Mouse (Mus musculus): ENCODE data around the gene Slc27a2. TPM values are rescaled to one million over a fixed set of nuclear protein-coding genes. Genes with fewer than 3 reads are reported as not detected.
"Not testable (repeated sequence)": the region's sequence is repeated elsewhere in the genome, so short reads cannot be mapped to it uniquely, and the experiment has no call there.

The Slc27a2 gene
- polyA plus RNA-seq, 1 experiment: not detected

DNA sequence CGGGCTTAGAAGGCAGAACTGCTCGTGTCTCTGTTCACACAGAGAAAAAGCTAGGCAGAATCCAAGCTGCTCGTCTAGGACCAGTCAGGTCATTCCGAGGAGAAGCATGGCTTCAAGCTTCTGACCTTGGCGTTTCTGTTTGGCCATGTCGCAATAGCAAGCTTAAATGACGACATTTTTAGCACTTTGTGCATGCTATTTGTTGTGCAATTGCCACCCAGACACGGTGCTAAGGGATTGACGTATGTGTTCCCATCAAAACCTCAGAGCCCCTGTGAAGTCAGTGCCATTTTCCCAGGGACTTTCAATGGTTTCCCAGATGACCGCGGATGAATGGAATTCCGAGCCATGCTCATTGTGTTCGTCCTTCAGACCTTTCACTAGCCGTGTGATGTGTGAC, 48.3 kb downstream of the Slc27a2 start:
- no peaks in the 10 kb centered on the region for H3K79me2 ChIP-seq (ENCODE audit: control insufficient read depth, insufficient read depth)
- no peak overlapping the region for H3ac ChIP-seq (ENCODE audit: control insufficient read depth, insufficient read length, low read depth)
- H3K36me3 ChIP-seq (ENCODE audit: control insufficient read depth, insufficient read depth): no peaks in the 10 kb centered on the region
- H3K4me3 ChIP-seq (ENCODE audit: insufficient read depth, poor library complexity, severe bottlenecking): no peak overlapping the region
- no peaks in the 10 kb centered on the region for H3K27me3 ChIP-seq (ENCODE audit: control insufficient read depth, insufficient read depth, insufficient read length)
- TF ChIP-seq MAX (IDR thresholded peaks at IDR 0.05): no peak
- no peak for TF ChIP-seq FOSL1 (IDR thresholded peaks at IDR 0.05; ENCODE audit: insufficient read depth, low read length, poor library complexity, severe bottlenecking)
- peak; percentile 36 for TF ChIP-seq CEBPB (IDR thresholded peaks at IDR 0.05; ENCODE audit: low read depth)
- TF ChIP-seq USF1 (IDR thresholded peaks at IDR 0.05; ENCODE audit: low read depth): no peak
- no peak for TF ChIP-seq MYOD1 (IDR thresholded peaks at IDR 0.05; ENCODE audit: control insufficient read depth, insufficient read length, low read depth)
- no peaks in the 10 kb centered on the region for H3K79me3 ChIP-seq (ENCODE audit: low read depth)

DNA sequence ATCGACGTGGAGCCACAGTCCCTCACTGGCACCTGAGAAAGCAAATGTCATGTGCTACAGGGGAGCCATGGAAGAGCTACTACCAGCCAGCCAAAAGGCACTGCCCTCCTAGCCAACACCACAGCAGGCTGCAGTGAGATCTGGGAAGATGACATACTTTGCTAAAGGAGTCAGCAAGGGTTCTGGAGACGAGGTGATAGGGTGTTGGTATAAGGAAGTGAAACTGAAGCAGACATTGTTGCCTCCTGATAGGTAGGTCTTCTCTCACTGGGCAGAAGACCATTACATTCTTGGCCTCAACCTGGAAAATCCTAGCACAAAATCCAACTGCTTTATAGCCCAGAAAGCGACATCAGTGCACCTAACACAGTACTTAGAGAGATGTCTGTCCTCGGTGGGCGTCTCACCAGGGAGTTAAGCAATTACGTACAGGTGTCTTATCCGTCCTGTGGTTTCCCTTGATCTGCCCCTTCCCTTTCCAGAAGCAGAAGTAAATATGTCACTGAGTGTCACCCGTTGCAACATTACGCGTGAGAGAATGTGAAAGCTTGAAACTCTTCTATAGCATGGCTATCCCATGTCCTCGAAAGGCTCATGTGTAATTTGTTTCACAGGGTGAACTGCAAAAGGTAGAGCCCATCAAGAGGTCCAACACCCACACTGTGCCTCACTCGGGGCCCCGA, 49.9 kb downstream of the Slc27a2 start:
- no peaks in the 10 kb centered on the region for H3K27me3 ChIP-seq (ENCODE audit: control insufficient read depth, insufficient read depth, insufficient read length)
- H3K36me3 ChIP-seq (ENCODE audit: control insufficient read depth, insufficient read depth): no peaks in the 10 kb centered on the region
- TF ChIP-seq MYOD1 (IDR thresholded peaks at IDR 0.05; ENCODE audit: control insufficient read depth, insufficient read length, low read depth) (no peak), MYOG (IDR thresholded peaks at IDR 0.05; ENCODE audit: control insufficient read depth, extremely low read depth, insufficient read length) (no peak), FOSL1 (IDR thresholded peaks at IDR 0.05; ENCODE audit: insufficient read depth, low read length, poor library complexity, severe bottlenecking) (no peak), MAX (IDR thresholded peaks at IDR 0.05) (no peak), USF1 (IDR thresholded peaks at IDR 0.05; ENCODE audit: low read depth) (no peak), CEBPB (IDR thresholded peaks at IDR 0.05; ENCODE audit: low read depth) (no peak), CTCF (IDR thresholded peaks at IDR 0.05; ENCODE audit: control insufficient read depth, insufficient read depth, insufficient read length) (no peak)

DNA sequence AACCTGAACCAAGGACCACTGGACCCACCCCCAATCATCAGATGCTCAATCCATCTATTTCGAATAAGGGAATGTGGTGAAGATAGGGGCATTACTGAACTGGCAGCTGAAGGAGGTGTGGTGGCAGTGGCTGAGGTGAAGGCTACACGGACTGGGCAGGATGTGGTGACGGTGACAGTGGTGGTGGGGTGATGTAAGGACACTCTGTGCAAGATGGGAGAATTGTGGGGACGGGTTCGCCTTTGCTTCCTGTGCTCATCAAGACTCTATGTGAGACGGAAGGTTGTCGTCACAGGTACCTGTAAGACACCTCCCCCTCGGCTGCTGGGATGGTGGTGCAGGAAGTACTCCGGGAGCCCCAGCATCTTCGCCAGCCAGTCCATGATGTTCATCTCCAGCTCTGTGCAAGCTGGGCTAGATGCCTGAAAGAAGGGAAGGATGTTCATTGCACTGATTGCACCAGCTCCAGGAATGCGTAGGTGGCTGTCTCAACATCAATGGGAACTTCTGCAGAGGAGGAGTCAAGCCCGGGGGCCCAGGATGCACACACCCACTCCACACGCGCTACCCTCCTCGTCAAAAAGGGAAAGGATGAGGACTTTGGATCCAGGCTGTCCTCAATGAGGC, 54.0 kb downstream of the Slc27a2 start:
- TF ChIP-seq FOSL1 (IDR thresholded peaks at IDR 0.05; ENCODE audit: insufficient read depth, low read length, poor library complexity, severe bottlenecking): no peak
- TF ChIP-seq MYOD1 (IDR thresholded peaks at IDR 0.05; ENCODE audit: control insufficient read depth, insufficient read length, low read depth): no peak
- TF ChIP-seq CEBPB (IDR thresholded peaks at IDR 0.05; ENCODE audit: low read depth): no peak
- no peak for TF ChIP-seq MAX (IDR thresholded peaks at IDR 0.05)
- TF ChIP-seq USF1 (IDR thresholded peaks at IDR 0.05; ENCODE audit: low read depth): no peak
- TF ChIP-seq CTCF (IDR thresholded peaks at IDR 0.05; ENCODE audit: control insufficient read depth, insufficient read depth, insufficient read length): no peak
- no peak for TF ChIP-seq MYOG (IDR thresholded peaks at IDR 0.05; ENCODE audit: control insufficient read depth, extremely low read depth, insufficient read length)
- Histone ChIP-seq H3K79me3 (ENCODE audit: low read depth) (no peaks in the 10 kb centered on the region), H3K79me2 (ENCODE audit: control insufficient read depth, insufficient read depth) (no peaks in the 10 kb centered on the region), H3K36me3 (ENCODE audit: control insufficient read depth, insufficient read depth) (no peaks in the 10 kb centered on the region), H3ac (ENCODE audit: control insufficient read depth, insufficient read length, low read depth) (no peak overlapping the region), H3K27me3 (ENCODE audit: control insufficient read depth, insufficient read depth, insufficient read length) (no peaks in the 10 kb centered on the region), H3K4me3 (ENCODE audit: insufficient read depth, poor library complexity, severe bottlenecking) (no peak overlapping the region)

More for the DNA sequence above, 49.9 kb downstream of the Slc27a2 start:
- Histone ChIP-seq H3K79me3 (ENCODE audit: low read depth) (no peaks in the 10 kb centered on the region), H3K4me3 (ENCODE audit: insufficient read depth, poor library complexity, severe bottlenecking) (no peak overlapping the region), H3K79me2 (ENCODE audit: control insufficient read depth, insufficient read depth) (no peaks in the 10 kb centered on the region), H3ac (ENCODE audit: control insufficient read depth, insufficient read length, low read depth) (no peak overlapping the region)

DNA sequence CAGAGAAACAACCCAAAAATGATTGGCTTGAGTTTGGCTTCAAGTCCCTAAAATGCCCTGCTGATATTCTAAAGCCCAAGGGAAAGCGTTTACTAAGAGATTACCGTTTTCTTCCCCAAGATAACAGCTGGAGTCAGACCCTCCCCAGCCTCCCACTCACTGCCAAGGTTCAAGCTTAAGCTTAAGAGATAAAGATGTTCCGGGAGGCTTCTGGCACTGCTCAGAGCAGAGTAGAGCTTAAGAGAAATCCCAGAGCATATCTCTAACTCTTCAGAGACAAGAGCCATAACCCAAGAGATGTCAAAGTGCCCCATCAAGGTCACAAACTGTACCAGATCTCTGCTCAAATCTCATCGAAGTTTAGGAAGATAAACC, 54.5 kb downstream of the Slc27a2 start:
- Histone ChIP-seq H3K79me3 (ENCODE audit: low read depth) (no peaks in the 10 kb centered on the region), H3K27me3 (ENCODE audit: control insufficient read depth, insufficient read depth, insufficient read length) (no peaks in the 10 kb centered on the region), H3K4me3 (ENCODE audit: insufficient read depth, poor library complexity, severe bottlenecking) (no peak overlapping the region), H3K36me3 (ENCODE audit: control insufficient read depth, insufficient read depth) (no peaks in the 10 kb centered on the region), H3K79me2 (ENCODE audit: control insufficient read depth, insufficient read depth) (no peaks in the 10 kb centered on the region), H3ac (ENCODE audit: control insufficient read depth, insufficient read length, low read depth) (no peak overlapping the region)
- TF ChIP-seq CEBPB (IDR thresholded peaks at IDR 0.05; ENCODE audit: low read depth): no peak
- TF ChIP-seq MYOD1 (IDR thresholded peaks at IDR 0.05; ENCODE audit: control insufficient read depth, insufficient read length, low read depth): no peak
- no peak for TF ChIP-seq MYOG (IDR thresholded peaks at IDR 0.05; ENCODE audit: control insufficient read depth, extremely low read depth, insufficient read length)
- TF ChIP-seq FOSL1 (IDR thresholded peaks at IDR 0.05; ENCODE audit: insufficient read depth, low read length, poor library complexity, severe bottlenecking): no peak
- TF ChIP-seq USF1 (IDR thresholded peaks at IDR 0.05; ENCODE audit: low read depth): no peak
- no peak for TF ChIP-seq CTCF (IDR thresholded peaks at IDR 0.05; ENCODE audit: control insufficient read depth, insufficient read depth, insufficient read length)

DNA sequence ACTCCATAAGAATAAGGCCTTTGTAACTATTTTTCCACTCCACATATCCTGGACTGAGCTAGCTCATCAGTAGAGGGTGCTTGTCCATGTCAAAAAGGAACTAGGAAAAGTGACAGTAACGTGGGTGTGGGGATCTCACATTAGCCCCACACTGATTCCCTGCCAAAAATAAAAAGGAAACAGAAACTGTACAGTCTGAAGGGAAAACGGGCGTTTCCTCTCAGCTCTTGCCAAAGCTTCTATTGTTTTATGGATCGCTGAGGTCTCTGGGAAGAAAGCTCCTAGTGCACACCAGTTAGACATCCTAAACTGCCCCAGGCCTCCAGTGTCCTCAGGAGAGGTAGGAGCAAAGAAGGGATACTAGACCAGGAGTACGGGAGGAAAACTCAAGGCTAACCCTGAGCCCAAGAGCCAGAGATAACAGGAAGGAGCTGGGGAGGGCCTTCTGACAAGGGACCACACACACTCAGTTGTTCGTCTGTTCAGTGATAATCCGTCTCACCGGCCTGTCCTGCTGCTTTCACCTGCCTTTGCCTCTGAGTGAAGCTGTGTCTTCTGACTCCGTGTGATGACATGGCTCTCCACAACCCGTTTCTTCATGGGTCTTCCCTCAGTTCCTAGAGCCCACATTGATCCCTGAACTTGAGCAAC, 55.5 kb downstream of the Slc27a2 start:
- H3K79me3 ChIP-seq (ENCODE audit: low read depth): no peaks in the 10 kb centered on the region
- no peak overlapping the region for H3K4me3 ChIP-seq (ENCODE audit: insufficient read depth, poor library complexity, severe bottlenecking)
- H3K27me3 ChIP-seq (ENCODE audit: control insufficient read depth, insufficient read depth, insufficient read length): no peaks in the 10 kb centered on the region
- no peak overlapping the region for H3ac ChIP-seq (ENCODE audit: control insufficient read depth, insufficient read length, low read depth)
- H3K36me3 ChIP-seq (ENCODE audit: control insufficient read depth, insufficient read depth): no peaks in the 10 kb centered on the region
- TF ChIP-seq CTCF (IDR thresholded peaks at IDR 0.05; ENCODE audit: control insufficient read depth, insufficient read depth, insufficient read length) (no peak), FOSL1 (IDR thresholded peaks at IDR 0.05; ENCODE audit: insufficient read depth, low read length, poor library complexity, severe bottlenecking) (no peak), MYOG (IDR thresholded peaks at IDR 0.05; ENCODE audit: control insufficient read depth, extremely low read depth, insufficient read length) (no peak), MAX (IDR thresholded peaks at IDR 0.05) (no peak), USF1 (IDR thresholded peaks at IDR 0.05; ENCODE audit: low read depth) (no peak), CEBPB (IDR thresholded peaks at IDR 0.05; ENCODE audit: low read depth) (no peak), MYOD1 (IDR thresholded peaks at IDR 0.05; ENCODE audit: control insufficient read depth, insufficient read length, low read depth) (no peak)
- H3K79me2 ChIP-seq (ENCODE audit: control insufficient read depth, insufficient read depth): no peaks in the 10 kb centered on the region

DNA sequence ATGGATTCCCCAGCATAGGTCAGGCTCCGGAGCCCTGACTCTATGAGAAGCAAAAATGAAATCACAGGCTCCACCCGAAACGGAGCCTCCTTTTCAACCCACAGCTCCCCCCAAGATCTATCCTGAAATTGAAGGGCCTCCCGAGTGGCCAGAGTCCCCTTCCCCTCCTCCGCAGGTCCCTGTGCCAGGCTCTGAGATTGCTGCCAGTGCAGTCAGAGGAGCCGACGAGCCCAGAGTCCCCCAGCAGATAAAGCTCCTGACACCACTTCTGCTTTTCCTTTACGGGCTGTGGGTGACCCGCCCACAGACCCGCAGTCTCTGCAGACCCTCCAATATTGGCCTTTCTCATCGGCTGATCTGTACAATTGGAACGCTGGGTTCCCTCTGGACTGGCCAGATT, 57.4 kb downstream of the Slc27a2 start:
- H3K79me3 ChIP-seq (ENCODE audit: low read depth); H3K36me3 ChIP-seq (ENCODE audit: control insufficient read depth, insufficient read depth); H3K79me2 ChIP-seq (ENCODE audit: control insufficient read depth, insufficient read depth): not testable (repeated sequence)

More for the DNA sequence above, 57.4 kb downstream of the Slc27a2 start:
- not testable (repeated sequence) for H3K4me3 ChIP-seq (ENCODE audit: insufficient read depth, poor library complexity, severe bottlenecking); H3K27me3 ChIP-seq (ENCODE audit: control insufficient read depth, insufficient read depth, insufficient read length); H3ac ChIP-seq (ENCODE audit: control insufficient read depth, insufficient read length, low read depth)

Data from C2C12 (cell line).